Mouse (Mus musculus): ENCODE results near the gene Grhl3. TPM values are rescaled to one million over a fixed set of nuclear protein-coding genes. Genes with fewer than 3 reads are reported as not detected.

The Grhl3 gene
- polyA plus RNA-seq, 1 experiment from 2014 or later: 59.4 TPM

GRCm38 (mm10) chr4:135546008-135546407 is 27.4 kb downstream of the Grhl3 start:
- peaks cover 70% of the 10 kb centered on the region for H3K4me1 ChIP-seq

DNA sequence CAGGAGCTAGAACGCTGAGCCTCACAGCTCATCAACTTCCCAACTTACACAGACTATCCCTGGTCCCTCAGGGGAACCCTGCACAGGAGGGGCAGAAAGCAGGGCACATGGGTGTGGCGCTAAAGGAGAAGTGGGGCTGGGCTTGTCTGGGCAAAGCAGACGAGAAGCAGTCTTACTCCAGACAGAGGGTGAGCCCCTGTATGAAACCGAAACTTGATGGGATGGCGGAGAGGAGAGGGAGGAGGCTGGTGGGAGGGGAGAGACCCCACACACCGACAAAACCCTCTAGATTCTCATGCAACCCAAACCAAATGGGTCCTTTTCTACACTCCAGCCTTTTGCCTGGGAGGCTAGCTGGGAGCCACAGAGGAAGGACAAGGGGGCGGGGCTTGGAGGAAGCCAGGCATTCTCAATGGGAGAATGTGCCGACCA is 28.3 kb downstream of the Grhl3 start:
- Histone ChIP-seq H3K9ac (no peak overlapping the region), H3K27me3 (no peaks in the 10 kb centered on the region), H3K27ac (peak overlapping the region; percentile 12; the same call in 1 of the 2 replicates), H3K9me3 (no peaks in the 10 kb centered on the region), H3K4me3 (peak overlapping the region; percentile 28), H3K36me3 (no peaks in the 10 kb centered on the region), H3K4me1 (peaks cover 61% of the 10 kb centered on the region), H3K4me2 (peak overlapping the region; percentile 45)
- 3% methylated on average over 8 of the region's 8 CpGs for WGBS
- 0 out of 2 replicates have a peak, but pooled peaks have one; percentile 50 for ATAC-seq (ENCODE audit: insufficient number of reproducible peaks, low FRiP score, low TSS enrichment, low read depth)

More at GRCm38 (mm10) chr4:135546008-135546407, 27.4 kb downstream of the Grhl3 start:
- no peak overlapping the region for H3K4me3 ChIP-seq
- H3K27ac ChIP-seq: no peak overlapping the region
- no peak overlapping the region for H3K9ac ChIP-seq
- no peaks in the 10 kb centered on the region for H3K9me3 ChIP-seq
- WGBS: 68% methylated on average over 7 of the region's 7 CpGs
- H3K27me3 ChIP-seq: no peaks in the 10 kb centered on the region
- ATAC-seq (ENCODE audit: insufficient number of reproducible peaks, low FRiP score, low TSS enrichment, low read depth): no peak
- no peak overlapping the region for H3K4me2 ChIP-seq
- H3K36me3 ChIP-seq: no peaks in the 10 kb centered on the region

DNA sequence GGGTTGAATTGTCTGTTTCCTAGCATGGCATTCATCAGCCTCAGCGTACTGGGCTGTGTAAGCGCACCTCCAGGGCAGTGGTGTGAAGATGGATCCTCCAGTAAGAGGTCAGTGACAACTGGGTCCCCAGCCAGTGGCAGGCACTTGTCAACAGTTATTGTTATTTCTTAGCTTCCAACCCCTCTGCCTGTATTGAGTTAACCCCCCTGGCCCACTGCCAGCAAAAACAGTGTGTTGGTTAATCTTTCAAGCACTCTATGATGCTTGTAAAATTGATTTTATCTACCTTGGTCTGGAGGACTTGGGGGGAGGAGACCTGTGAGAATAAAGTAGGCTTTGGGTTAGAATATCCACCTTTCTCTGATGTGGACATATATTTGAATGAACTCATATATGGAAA is 29.1 kb downstream of the Grhl3 start:
- no peak overlapping the region for H3K27ac ChIP-seq
- no peak overlapping the region for H3K4me3 ChIP-seq
- no peak overlapping the region for H3K4me2 ChIP-seq
- no peak for ATAC-seq (ENCODE audit: insufficient number of reproducible peaks, low FRiP score, low TSS enrichment, low read depth)
- no peaks in the 10 kb centered on the region for H3K27me3 ChIP-seq
- no peaks in the 10 kb centered on the region for H3K9me3 ChIP-seq
- H3K4me1 ChIP-seq: peaks cover 53% of the 10 kb centered on the region
- no peaks in the 10 kb centered on the region for H3K36me3 ChIP-seq
- WGBS: 77% methylated on average over 2 of the region's 2 CpGs
- no peak overlapping the region for H3K9ac ChIP-seq

- Histone ChIP-seq H3K27me3 (no peaks in the 10 kb centered on the region), H3K9ac (no peak overlapping the region), H3K4me2 (no peak overlapping the region), H3K4me1 (peaks cover 13% of the 10 kb centered on the region; the same call in 1 of the 2 replicates), H3K36me3 (no peaks in the 10 kb centered on the region), H3K27ac (no peak overlapping the region), H3K4me3 (no peak overlapping the region), H3K9me3 (no peaks in the 10 kb centered on the region)
- no peak for ATAC-seq (ENCODE audit: insufficient number of reproducible peaks, low FRiP score, low TSS enrichment, low read depth)
- WGBS: 56% methylated on average over 9 of the region's 9 CpGs
These were observed 33.4 kb downstream of the Grhl3 start for GRCm38 (mm10) chr4:135540057-135540456.

GRCm38 (mm10) chr4:135539056-135539455 is 34.4 kb downstream of the Grhl3 start:
- Histone ChIP-seq H3K9me3 (no peaks in the 10 kb centered on the region), H3K4me1 (0 out of 2 replicates have a peak, but pooled peaks cover 3% of the 10 kb centered on the region), H3K27me3 (no peaks in the 10 kb centered on the region), H3K4me2 (no peak overlapping the region), H3K9ac (no peak overlapping the region), H3K4me3 (no peak overlapping the region), H3K27ac (no peak overlapping the region), H3K36me3 (no peaks in the 10 kb centered on the region)
- ATAC-seq (ENCODE audit: insufficient number of reproducible peaks, low FRiP score, low TSS enrichment, low read depth): no peak
- 84% methylated on average over 12 of the region's 12 CpGs for WGBS

DNA sequence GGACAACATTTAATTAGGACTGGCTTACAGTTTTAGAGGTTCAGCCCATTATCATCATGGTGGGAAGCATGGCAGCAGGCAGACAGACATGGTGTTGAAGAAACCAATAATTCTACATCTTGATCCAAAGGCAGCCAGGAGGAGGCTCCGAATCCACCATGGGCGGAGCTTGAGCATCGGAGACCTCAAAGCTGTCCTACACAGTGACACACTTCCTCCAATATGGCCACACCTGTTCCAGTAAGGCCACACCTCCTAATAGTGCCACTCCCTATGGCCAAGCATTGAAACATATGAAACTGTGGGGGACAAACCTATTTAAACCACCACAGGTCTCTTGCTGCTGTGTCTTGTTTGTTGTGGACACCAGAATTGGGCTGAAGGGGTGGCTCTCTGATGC is 38.4 kb downstream of the Grhl3 start:
- H3K27me3 ChIP-seq: no peaks in the 10 kb centered on the region
- no peak overlapping the region for H3K4me3 ChIP-seq
- no peak overlapping the region for H3K4me2 ChIP-seq
- 93% methylated on average over 3 of the region's 3 CpGs for WGBS
- ATAC-seq (ENCODE audit: insufficient number of reproducible peaks, low FRiP score, low TSS enrichment, low read depth): no peak
- H3K9me3 ChIP-seq: peaks cover 5% of the 10 kb centered on the region; the same call in 1 of the 2 replicates
- no peaks in the 10 kb centered on the region for H3K36me3 ChIP-seq
- no peak overlapping the region for H3K9ac ChIP-seq
- H3K4me1 ChIP-seq: 0 out of 2 replicates have a peak, but pooled peaks cover 5% of the 10 kb centered on the region
- no peak overlapping the region for H3K27ac ChIP-seq

DNA sequence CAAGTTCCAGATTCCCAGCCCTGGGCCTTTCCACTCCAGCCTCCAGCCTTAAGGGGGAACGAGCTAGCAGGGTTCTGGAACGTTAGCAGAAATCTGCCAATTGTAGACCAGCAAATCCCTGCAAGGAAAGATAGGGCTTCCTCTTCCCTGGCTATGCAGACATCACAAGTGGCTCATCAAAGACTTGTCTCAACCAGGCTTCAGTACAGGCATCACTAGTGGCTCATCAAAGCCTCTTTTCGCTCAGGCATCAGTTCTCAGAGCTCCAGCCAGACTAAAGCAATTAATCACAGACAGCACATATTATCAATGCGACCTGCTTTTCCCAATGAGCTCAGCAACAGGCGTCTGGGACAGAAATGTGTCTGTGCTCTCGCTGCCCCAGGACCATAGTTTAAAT is 40.4 kb downstream of the Grhl3 start:
- ATAC-seq (ENCODE audit: insufficient number of reproducible peaks, low FRiP score, low TSS enrichment, low read depth): no peak
- H3K27ac ChIP-seq: no peak overlapping the region
- no peaks in the 10 kb centered on the region for H3K36me3 ChIP-seq
- no peaks in the 10 kb centered on the region for H3K27me3 ChIP-seq
- H3K4me3 ChIP-seq: no peak overlapping the region
- 67% methylated on average over 6 of the region's 6 CpGs for WGBS
- H3K9me3 ChIP-seq: peaks cover 6% of the 10 kb centered on the region; the same call in 1 of the 2 replicates
- 0 out of 2 replicates have a peak, but pooled peaks cover 5% of the 10 kb centered on the region for H3K4me1 ChIP-seq
- H3K4me2 ChIP-seq: no peak overlapping the region
- H3K9ac ChIP-seq: no peak overlapping the region

DNA sequence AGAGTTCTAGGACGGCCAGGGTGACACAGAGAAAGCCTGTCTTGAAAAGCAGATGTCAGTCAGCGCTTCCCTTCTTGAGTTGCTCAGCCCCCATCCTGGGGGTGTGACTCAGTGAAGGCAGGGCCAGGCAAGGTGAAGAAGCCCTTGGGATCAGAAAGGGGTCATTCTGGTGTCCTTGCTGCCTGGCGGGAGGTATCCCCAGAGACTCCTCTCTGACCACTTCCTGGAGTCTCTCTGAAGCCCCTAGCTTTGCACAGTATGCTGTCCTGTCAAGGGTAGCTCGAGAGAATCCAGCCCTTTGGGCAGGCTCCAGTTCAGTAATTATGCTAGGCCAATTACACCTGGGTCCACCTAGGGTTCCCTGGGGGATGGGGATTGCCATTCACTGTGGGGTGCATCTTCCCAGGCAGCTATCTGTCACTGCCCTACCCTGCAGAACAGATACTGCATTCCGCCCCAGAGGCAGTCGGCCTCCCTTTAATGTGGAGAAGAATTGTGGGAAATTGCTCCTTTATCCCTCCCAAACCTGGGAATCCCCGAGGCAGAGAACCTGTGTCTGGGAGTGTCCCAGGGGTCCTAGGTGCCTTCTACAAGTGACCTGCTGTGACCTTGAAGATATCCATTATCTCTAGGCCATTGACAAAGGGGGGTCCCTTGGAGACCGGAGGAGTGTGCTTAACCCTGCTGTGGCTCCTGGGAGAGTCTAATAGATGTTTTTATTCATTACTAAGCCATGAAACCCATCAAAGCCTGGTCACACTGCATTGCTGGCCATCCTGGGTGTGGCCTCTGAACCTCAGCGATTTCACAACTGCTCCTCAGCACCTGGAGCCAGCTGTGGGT is 41.4 kb downstream of the Grhl3 start:
- WGBS: 54% methylated on average over 9 of the region's 9 CpGs

GRCm38 (mm10) chr4:135531236-135531635 is 42.2 kb downstream of the Grhl3 start:
- 72% methylated on average over 9 of the region's 9 CpGs for WGBS
- H3K9ac ChIP-seq: no peak overlapping the region
- H3K4me2 ChIP-seq: no peak overlapping the region
- no peak overlapping the region for H3K4me3 ChIP-seq
- H3K36me3 ChIP-seq: no peaks in the 10 kb centered on the region
- peaks cover 8% of the 10 kb centered on the region for H3K4me1 ChIP-seq
- ATAC-seq (ENCODE audit: insufficient number of reproducible peaks, low FRiP score, low TSS enrichment, low read depth): no peak
- H3K27ac ChIP-seq: no peak overlapping the region
- peaks cover 6% of the 10 kb centered on the region; the same call in 1 of the 2 replicates for H3K9me3 ChIP-seq
- no peaks in the 10 kb centered on the region for H3K27me3 ChIP-seq

More for the DNA sequence above, 41.4 kb downstream of the Grhl3 start:
- Histone ChIP-seq H3K9me3 (peaks cover 6% of the 10 kb centered on the region; the same call in 1 of the 2 replicates), H3K9ac (no peak overlapping the region), H3K36me3 (no peaks in the 10 kb centered on the region), H3K27me3 (no peaks in the 10 kb centered on the region), H3K4me3 (no peak overlapping the region), H3K27ac (no peak overlapping the region), H3K4me1 (0 out of 2 replicates have a peak, but pooled peaks cover 5% of the 10 kb centered on the region), H3K4me2 (no peak overlapping the region)
- ATAC-seq (ENCODE audit: insufficient number of reproducible peaks, low FRiP score, low TSS enrichment, low read depth): no peak

GRCm38 (mm10) chr4:135530270-135530669 is 43.2 kb downstream of the Grhl3 start:
- Histone ChIP-seq H3K9ac (no peak overlapping the region), H3K9me3 (peaks cover 6% of the 10 kb centered on the region; the same call in 1 of the 2 replicates), H3K4me3 (no peak overlapping the region), H3K27me3 (no peaks in the 10 kb centered on the region), H3K4me1 (peaks cover 8% of the 10 kb centered on the region), H3K4me2 (no peak overlapping the region), H3K27ac (no peak overlapping the region), H3K36me3 (no peaks in the 10 kb centered on the region)
- 52% methylated on average over 2 of the region's 2 CpGs for WGBS
- ATAC-seq (ENCODE audit: insufficient number of reproducible peaks, low FRiP score, low TSS enrichment, low read depth): no peak

GRCm38 (mm10) chr4:135526039-135526710 is 47.3 kb downstream of the Grhl3 start:
- H3K9ac ChIP-seq: no peak overlapping the region
- peaks cover 6% of the 10 kb centered on the region; the same call in 1 of the 2 replicates for H3K9me3 ChIP-seq
- H3K27me3 ChIP-seq: no peaks in the 10 kb centered on the region
- H3K4me1 ChIP-seq: peaks cover 3% of the 10 kb centered on the region
- H3K4me2 ChIP-seq: no peak overlapping the region
- ATAC-seq (ENCODE audit: insufficient number of reproducible peaks, low FRiP score, low TSS enrichment, low read depth): no peak
- H3K36me3 ChIP-seq: no peaks in the 10 kb centered on the region
- 37% methylated on average over 14 of the region's 14 CpGs for WGBS
- H3K4me3 ChIP-seq: no peak overlapping the region
- H3K27ac ChIP-seq: no peak overlapping the region

DNA sequence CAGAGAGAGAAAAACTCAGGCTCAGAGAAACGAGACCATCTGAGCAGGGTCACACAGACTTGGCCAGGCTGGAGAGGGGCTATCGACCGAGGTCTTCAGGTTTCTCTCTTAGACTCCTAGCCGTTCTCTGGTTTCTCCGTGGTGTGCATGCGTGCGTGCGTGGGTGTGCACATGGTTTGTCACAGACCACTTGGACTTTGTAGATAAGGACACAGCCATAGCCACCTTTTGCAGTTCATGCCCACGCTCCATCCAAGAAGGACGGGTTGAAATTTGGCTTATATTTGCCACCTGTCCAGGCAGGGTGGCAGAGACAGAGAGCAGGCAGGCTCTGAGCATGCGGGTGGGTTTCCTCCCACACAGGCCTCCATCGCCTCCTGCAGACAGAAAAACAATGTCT is 48.4 kb downstream of the Grhl3 start:
- H3K4me2 ChIP-seq: no peak overlapping the region
- ATAC-seq (ENCODE audit: insufficient number of reproducible peaks, low FRiP score, low TSS enrichment, low read depth): no peak
- no peak overlapping the region for H3K4me3 ChIP-seq
- peaks cover 1% of the 10 kb centered on the region; the same call in 1 of the 2 replicates for H3K9me3 ChIP-seq
- no peaks in the 10 kb centered on the region for H3K27me3 ChIP-seq
- H3K36me3 ChIP-seq: no peaks in the 10 kb centered on the region
- WGBS: 78% methylated on average over 12 of the region's 12 CpGs
- no peak overlapping the region for H3K27ac ChIP-seq
- H3K4me1 ChIP-seq: peaks cover 3% of the 10 kb centered on the region
- H3K9ac ChIP-seq: no peak overlapping the region
